Mouse (Mus musculus) megakaryocyte, embryonic 14.5 days (primary cell): ENCODE data around the gene Id4. TPM values are rescaled to one million over a fixed set of nuclear protein-coding genes. Genes with fewer than 3 reads are reported as not detected.

ENCODE experiments used
- H3K27me3 ChIP-seq: replicated peaks from 2 replicates; pipeline ENCODE3; 2012; ENCODE audit warnings: inconsistent platforms
- H3K36me3 ChIP-seq: replicated peaks from 2 replicates; pipeline ENCODE3; 2012; ENCODE audit warnings: low read length, inconsistent platforms, mixed read lengths
- H3K4me1 ChIP-seq: 2 replicates; pipeline ENCODE4 v1.6.1; 2012; ENCODE audit warnings: inconsistent platforms
- H3K4me3 ChIP-seq: replicated peaks from 2 replicates; pipeline ENCODE3; 2012; ENCODE audit warnings: moderate library complexity, mild to moderate bottlenecking, inconsistent platforms
- H3K9me3 ChIP-seq: 2 replicates; pipeline ENCODE4 v1.6.1; 2012; ENCODE audit warnings: inconsistent platforms
- FLI1 ChIP-seq: IDR thresholded peaks from 2 replicates; pipeline ENCODE4 v1.6.1; 2012; ENCODE audit warnings: low read length, inconsistent platforms, mixed read lengths
- GATA1 ChIP-seq: IDR thresholded peaks from 3 replicates; pipeline ENCODE4 v1.6.1; 2012; ENCODE audit warnings: mixed read lengths, low read length, inconsistent platforms, borderline replicate concordance
- polyA plus RNA-seq: library from polyadenylated mRNA; stranded (reverse); fragments of >175 nt; gene quantifications from 2 replicates; pipeline ENCODE4 v1.2.3, GENCODE M21; 2012; ENCODE audit warnings: low replicate concordance; ENCODE audit not compliant: insufficient read depth

Id4 gene
- not detected in 2 replicates for polyA plus RNA-seq

GRCm38 (mm10) chr13:48260690-48261278, at the start of gene Id4:
Gene Id4 (plus strand): TSS chr13:48261228.
- Histone ChIP-seq H3K36me3 (no peaks in the 10 kb centered on the region), H3K9me3 (peaks cover 10% of the 10 kb centered on the region; the same call in 1 of the 2 replicates), H3K27me3 (peaks cover 51% of the 10 kb centered on the region), H3K4me3 (peak within 1 kb of the TSS; percentile 88), H3K4me1 (peaks cover 24% of the 10 kb centered on the region)
- TF ChIP-seq GATA1: no peak

GRCm38 (mm10) chr13:48227136-48227535, 33.9 kb upstream of the Id4 start:
- no peaks in the 10 kb centered on the region for H3K36me3 ChIP-seq
- no peaks in the 10 kb centered on the region; the same call in 1 of the 2 replicates for H3K9me3 ChIP-seq
- H3K4me1 ChIP-seq: peaks cover 6% of the 10 kb centered on the region
- peaks cover 21% of the 10 kb centered on the region for H3K27me3 ChIP-seq
- no peak for TF ChIP-seq FLI1
- TF ChIP-seq GATA1: no peak
- no peak overlapping the region for H3K4me3 ChIP-seq

- no peak for TF ChIP-seq GATA1
- TF ChIP-seq FLI1: no peak
- Histone ChIP-seq H3K36me3 (no peaks in the 10 kb centered on the region), H3K4me1 (peaks cover 6% of the 10 kb centered on the region), H3K27me3 (peaks cover 21% of the 10 kb centered on the region), H3K9me3 (no peaks in the 10 kb centered on the region; the same call in 1 of the 2 replicates), H3K4me3 (peak overlapping the region; percentile 89)
Observed at GRCm38 (mm10) chr13:48227712-48228111, 33.3 kb upstream of the Id4 start.

- peaks cover 6% of the 10 kb centered on the region for H3K4me1 ChIP-seq
- H3K9me3 ChIP-seq: no peaks in the 10 kb centered on the region; the same call in 1 of the 2 replicates
- TF ChIP-seq GATA1: no peak
- no peak for TF ChIP-seq FLI1
- peak overlapping the region; percentile 89 for H3K4me3 ChIP-seq
- H3K27me3 ChIP-seq: peaks cover 21% of the 10 kb centered on the region
- H3K36me3 ChIP-seq: no peaks in the 10 kb centered on the region
Observed at GRCm38 (mm10) chr13:48228114-48228513, 32.9 kb upstream of the Id4 start.

GRCm38 (mm10) chr13:48230996-48231395, 30.0 kb upstream of the Id4 start:
- no peak overlapping the region for H3K4me3 ChIP-seq
- TF ChIP-seq GATA1: no peak
- TF ChIP-seq FLI1: no peak
- H3K9me3 ChIP-seq: no peaks in the 10 kb centered on the region; the same call in 1 of the 2 replicates
- no peaks in the 10 kb centered on the region for H3K36me3 ChIP-seq
- H3K27me3 ChIP-seq: peaks cover 20% of the 10 kb centered on the region
- peaks cover 6% of the 10 kb centered on the region for H3K4me1 ChIP-seq

GRCm38 (mm10) chr13:48236436-48236835, 24.6 kb upstream of the Id4 start:
- H3K27me3 ChIP-seq: no peaks in the 10 kb centered on the region
- H3K4me3 ChIP-seq: no peak overlapping the region
- no peaks in the 10 kb centered on the region for H3K9me3 ChIP-seq
- H3K4me1 ChIP-seq: no peaks in the 10 kb centered on the region
- no peaks in the 10 kb centered on the region for H3K36me3 ChIP-seq
- no peak for TF ChIP-seq FLI1
- TF ChIP-seq GATA1: no peak

GRCm38 (mm10) chr13:48236865-48237264, 24.2 kb upstream of the Id4 start:
- no peaks in the 10 kb centered on the region for H3K9me3 ChIP-seq
- no peaks in the 10 kb centered on the region for H3K4me1 ChIP-seq
- no peaks in the 10 kb centered on the region for H3K36me3 ChIP-seq
- TF ChIP-seq GATA1: no peak
- TF ChIP-seq FLI1: no peak
- no peak overlapping the region for H3K4me3 ChIP-seq
- no peaks in the 10 kb centered on the region for H3K27me3 ChIP-seq

- no peak overlapping the region for H3K4me3 ChIP-seq
- no peaks in the 10 kb centered on the region for H3K9me3 ChIP-seq
- H3K27me3 ChIP-seq: no peaks in the 10 kb centered on the region
- H3K36me3 ChIP-seq: no peaks in the 10 kb centered on the region
- TF ChIP-seq FLI1: no peak
- no peak for TF ChIP-seq GATA1
- no peaks in the 10 kb centered on the region for H3K4me1 ChIP-seq
Observed at GRCm38 (mm10) chr13:48237516-48237915, 23.5 kb upstream of the Id4 start.

GRCm38 (mm10) chr13:48245235-48246012, 15.6 kb upstream of the Id4 start:
- Histone ChIP-seq H3K9me3 (no peaks in the 10 kb centered on the region), H3K36me3 (no peaks in the 10 kb centered on the region), H3K4me1 (no peaks in the 10 kb centered on the region), H3K27me3 (no peaks in the 10 kb centered on the region), H3K4me3 (no peak overlapping the region)
- TF ChIP-seq FLI1: no peak
- TF ChIP-seq GATA1: no peak

- H3K4me1 ChIP-seq: no peaks in the 10 kb centered on the region
- no peak overlapping the region for H3K4me3 ChIP-seq
- H3K9me3 ChIP-seq: peaks cover 14% of the 10 kb centered on the region
- no peaks in the 10 kb centered on the region for H3K36me3 ChIP-seq
- TF ChIP-seq GATA1: no peak
- TF ChIP-seq FLI1: no peak
- H3K27me3 ChIP-seq: no peaks in the 10 kb centered on the region
Observed at GRCm38 (mm10) chr13:48252559-48252958, 8.5 kb upstream of the Id4 start.

GRCm38 (mm10) chr13:48255026-48255425, 6.0 kb upstream of the Id4 start:
- Histone ChIP-seq H3K4me3 (no peak overlapping the region), H3K27me3 (peaks cover 12% of the 10 kb centered on the region), H3K9me3 (peaks cover 14% of the 10 kb centered on the region), H3K36me3 (no peaks in the 10 kb centered on the region), H3K4me1 (no peaks in the 10 kb centered on the region)
- TF ChIP-seq FLI1 (no peak), GATA1 (no peak)
